Mouse (Mus musculus): Measurements from ENCODE around the gene Gm3776. TPM values are rescaled to one million over a fixed set of nuclear protein-coding genes. Genes with fewer than 3 reads are reported as not detected.
"Not testable (repeated sequence)": the region's sequence is repeated elsewhere in the genome, so short reads cannot be mapped to it uniquely, and the experiment has no call there.

Gene Gm3776
- polyA plus RNA-seq, 1 experiment from 2014 or later = not detected

DNA sequence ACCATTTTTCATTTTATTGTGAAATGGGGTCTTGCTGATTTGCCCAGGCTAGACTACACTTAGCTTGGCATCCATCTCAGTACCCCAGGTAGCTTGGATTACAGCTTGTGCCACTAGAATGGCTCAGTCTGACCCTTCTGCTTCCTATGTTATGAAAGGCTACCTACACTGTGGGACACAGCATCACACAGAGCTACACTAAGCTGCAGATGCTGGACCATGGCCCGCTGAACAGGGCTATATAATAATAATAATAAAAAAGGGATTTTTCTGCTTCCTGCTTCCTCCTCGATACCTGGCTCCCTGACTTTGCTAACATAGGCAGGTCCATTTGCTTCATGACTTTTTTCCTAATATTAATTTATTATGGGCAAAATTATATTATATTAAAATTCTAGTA lies 32.5 kb upstream of the Gm3776 start:
- 91% methylated on average over 2 of the region's 2 CpGs for WGBS
- Histone ChIP-seq H3K27ac (ENCODE audit: low read depth, low read length) (no peak overlapping the region), H3K9me3 (ENCODE audit: control insufficient read depth, low read length) (no peaks in the 10 kb centered on the region), H3K27me3 (ENCODE audit: control insufficient read depth, insufficient read depth, low read length) (no peaks in the 10 kb centered on the region), H3K4me1 (ENCODE audit: control insufficient read depth, insufficient read depth, low read length) (no peaks in the 10 kb centered on the region), H3K4me2 (ENCODE audit: low read depth, low read length) (no peak overlapping the region), H3K36me3 (ENCODE audit: control insufficient read depth, insufficient read depth, low read length) (no peaks in the 10 kb centered on the region), H3K9ac (replicated peaks; ENCODE audit: low read depth, low read length) (no peak overlapping the region), H3K4me3 (ENCODE audit: low read depth, low read length) (no peak overlapping the region)
- no peak for ATAC-seq (ENCODE audit: low read depth)

DNA sequence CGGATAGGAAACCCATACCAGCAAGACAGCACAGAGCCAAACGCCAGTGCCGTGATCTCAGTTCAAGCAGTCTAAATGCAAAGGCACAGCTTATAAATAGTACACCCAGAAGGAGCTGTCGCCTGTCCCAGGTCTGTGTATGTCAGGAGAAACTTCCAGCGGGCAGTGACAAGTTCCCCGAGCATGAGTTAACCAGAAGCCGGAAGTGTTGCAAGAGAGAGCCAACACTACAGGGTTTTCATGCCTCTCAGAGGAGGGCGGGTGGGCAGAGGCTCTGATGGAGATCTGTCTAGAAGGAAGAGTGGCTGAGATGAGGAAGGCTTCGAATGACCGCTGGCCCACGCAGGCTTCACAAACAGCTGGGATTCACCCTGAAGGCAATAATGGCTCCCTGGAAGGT lies 31.6 kb upstream of the Gm3776 start:
- Histone ChIP-seq H3K4me2 (ENCODE audit: low read depth, low read length) (no peak overlapping the region), H3K4me3 (ENCODE audit: low read depth, low read length) (no peak overlapping the region), H3K9me3 (ENCODE audit: control insufficient read depth, low read length) (no peaks in the 10 kb centered on the region), H3K36me3 (ENCODE audit: control insufficient read depth, insufficient read depth, low read length) (no peaks in the 10 kb centered on the region), H3K4me1 (ENCODE audit: control insufficient read depth, insufficient read depth, low read length) (no peaks in the 10 kb centered on the region), H3K27ac (ENCODE audit: low read depth, low read length) (no peak overlapping the region), H3K27me3 (ENCODE audit: control insufficient read depth, insufficient read depth, low read length) (no peaks in the 10 kb centered on the region), H3K9ac (replicated peaks; ENCODE audit: low read depth, low read length) (no peak overlapping the region)
- no peak for ATAC-seq (ENCODE audit: low read depth)
- 87% methylated on average over 11 of the region's 11 CpGs for WGBS

DNA sequence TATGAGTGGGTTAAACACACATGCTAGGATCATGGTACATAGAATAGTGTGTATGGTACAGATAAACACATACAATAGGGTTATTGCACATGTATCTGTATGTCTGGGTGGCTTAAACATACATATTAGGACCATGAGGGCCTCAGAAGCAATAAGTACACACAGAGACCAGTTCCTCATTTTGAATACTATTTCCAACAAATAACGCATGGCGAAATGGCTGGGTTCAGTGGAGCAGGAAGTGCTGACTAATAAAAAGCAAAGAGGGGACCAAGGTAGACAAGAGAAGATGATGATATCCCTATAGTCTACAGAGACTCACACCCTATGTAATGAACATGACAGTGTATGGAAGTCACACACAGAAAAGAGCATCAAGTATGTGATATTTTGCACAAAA lies 28.8 kb upstream of the Gm3776 start:
- WGBS = 97% methylated on average over 2 of the region's 2 CpGs
- H3K4me1 ChIP-seq (ENCODE audit: control insufficient read depth, insufficient read depth, low read length) = no peaks in the 10 kb centered on the region
- no peak overlapping the region for H3K9ac ChIP-seq (replicated peaks; ENCODE audit: low read depth, low read length)
- no peaks in the 10 kb centered on the region for H3K36me3 ChIP-seq (ENCODE audit: control insufficient read depth, insufficient read depth, low read length)
- H3K27me3 ChIP-seq (ENCODE audit: control insufficient read depth, insufficient read depth, low read length) = no peaks in the 10 kb centered on the region
- no peaks in the 10 kb centered on the region for H3K9me3 ChIP-seq (ENCODE audit: control insufficient read depth, low read length)
- H3K4me3 ChIP-seq (ENCODE audit: low read depth, low read length) = no peak overlapping the region
- no peak overlapping the region for H3K4me2 ChIP-seq (ENCODE audit: low read depth, low read length)
- no peak for ATAC-seq (ENCODE audit: low read depth)
- H3K27ac ChIP-seq (ENCODE audit: low read depth, low read length) = no peak overlapping the region

DNA sequence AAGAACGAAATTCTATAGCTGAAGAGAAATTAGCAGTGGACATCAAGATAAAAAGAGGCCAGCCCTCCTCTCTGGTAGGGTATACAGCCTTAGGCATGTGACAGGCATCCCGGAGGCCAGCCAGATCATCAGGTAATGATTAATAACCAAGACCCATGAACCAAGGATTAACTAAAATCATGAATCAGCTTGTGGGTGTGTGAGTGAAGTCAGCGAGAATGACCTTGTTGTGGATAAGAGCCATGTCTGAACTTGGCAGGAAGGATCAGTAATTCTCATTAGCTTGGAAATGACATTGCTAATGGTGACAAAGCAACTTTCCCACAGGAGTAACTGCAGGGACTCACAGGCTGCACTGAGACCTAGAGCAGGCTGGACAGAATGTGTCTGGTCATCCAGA lies 27.3 kb upstream of the Gm3776 start:
- not testable (repeated sequence) for H3K4me2 ChIP-seq (ENCODE audit: low read depth, low read length); H3K4me3 ChIP-seq (ENCODE audit: low read depth, low read length); H3K27me3 ChIP-seq (ENCODE audit: control insufficient read depth, insufficient read depth, low read length); H3K36me3 ChIP-seq (ENCODE audit: control insufficient read depth, insufficient read depth, low read length); H3K4me1 ChIP-seq (ENCODE audit: control insufficient read depth, insufficient read depth, low read length); ATAC-seq (ENCODE audit: low read depth); H3K9ac ChIP-seq (replicated peaks; ENCODE audit: low read depth, low read length); H3K27ac ChIP-seq (ENCODE audit: low read depth, low read length); H3K9me3 ChIP-seq (ENCODE audit: control insufficient read depth, low read length)
- WGBS = 61% methylated on average over 3 of the region's 3 CpGs

DNA sequence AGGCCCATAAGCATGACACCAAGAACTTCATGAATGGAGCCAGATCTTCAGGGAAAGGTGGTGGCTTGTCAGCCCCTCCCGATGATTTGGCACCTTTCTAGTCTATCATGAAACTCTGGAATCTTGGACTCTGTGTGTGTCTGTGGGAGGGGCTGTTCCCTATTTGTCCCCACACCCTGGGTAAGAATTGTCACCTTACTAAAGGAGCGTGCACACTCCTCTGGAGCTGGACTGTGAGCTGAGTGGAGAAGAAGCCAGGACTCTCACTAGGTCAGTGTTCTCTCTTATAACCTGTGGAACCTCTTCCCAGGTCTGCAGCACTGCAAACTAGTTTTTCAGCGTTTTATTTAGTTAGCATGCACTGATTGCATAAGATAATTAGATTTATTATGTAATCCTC lies 26.5 kb upstream of the Gm3776 start, which contains the start of gene Gsta1:
Gene Gsta1, plus strand, starts transcription at position 196 of the 400 bp plus-strand sequence.
- WGBS = 83% methylated on average over 1 of the region's 3 CpGs

DNA sequence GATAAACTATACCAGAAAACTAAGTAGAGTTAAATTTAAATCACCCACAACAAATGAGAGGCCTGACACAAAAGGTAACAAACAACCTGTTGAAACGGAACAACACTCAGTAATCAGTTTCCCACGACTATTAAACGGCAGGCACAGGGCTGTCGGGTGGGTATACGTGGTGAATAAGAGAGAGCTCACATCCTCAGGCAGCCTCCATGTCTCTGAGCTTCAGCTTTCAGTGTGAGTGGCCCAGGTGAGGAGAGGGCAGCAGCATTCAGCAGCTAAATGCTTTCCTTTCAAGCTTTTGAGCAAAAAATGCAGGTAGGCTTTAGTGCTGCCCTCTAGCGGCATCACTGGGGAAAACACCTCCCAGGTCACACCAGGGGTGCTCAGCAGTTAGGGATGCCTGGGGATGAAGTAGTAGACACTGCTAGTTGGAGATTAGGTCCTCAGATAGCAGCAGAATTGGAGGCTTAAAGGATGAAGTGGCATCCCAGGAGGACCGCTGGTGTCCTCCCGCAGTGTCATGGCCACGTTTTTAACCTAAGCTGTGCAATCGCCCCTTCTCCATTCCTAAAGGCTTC lies 23.7 kb upstream of the Gm3776 start:
- H3K9me3 ChIP-seq (ENCODE audit: control insufficient read depth, low read length); H3K36me3 ChIP-seq (ENCODE audit: control insufficient read depth, insufficient read depth, low read length); H3K4me2 ChIP-seq (ENCODE audit: low read depth, low read length); H3K27me3 ChIP-seq (ENCODE audit: control insufficient read depth, insufficient read depth, low read length); H3K4me3 ChIP-seq (ENCODE audit: low read depth, low read length); H3K4me1 ChIP-seq (ENCODE audit: control insufficient read depth, insufficient read depth, low read length); H3K27ac ChIP-seq (ENCODE audit: low read depth, low read length); H3K9ac ChIP-seq (replicated peaks; ENCODE audit: low read depth, low read length); ATAC-seq (ENCODE audit: low read depth): not testable (repeated sequence)
- no CpG with 5 or more reads among the region's 10 CpGs for WGBS

More for the DNA sequence above, 26.5 kb upstream of the Gm3776 start, which contains the start of gene Gsta1:
- not testable (repeated sequence) for ATAC-seq (ENCODE audit: low read depth); H3K36me3 ChIP-seq (ENCODE audit: control insufficient read depth, insufficient read depth, low read length); H3K27ac ChIP-seq (ENCODE audit: low read depth, low read length); H3K4me2 ChIP-seq (ENCODE audit: low read depth, low read length); H3K27me3 ChIP-seq (ENCODE audit: control insufficient read depth, insufficient read depth, low read length); H3K9me3 ChIP-seq (ENCODE audit: control insufficient read depth, low read length); H3K4me1 ChIP-seq (ENCODE audit: control insufficient read depth, insufficient read depth, low read length); H3K4me3 ChIP-seq (ENCODE audit: low read depth, low read length); H3K9ac ChIP-seq (replicated peaks; ENCODE audit: low read depth, low read length)

DNA sequence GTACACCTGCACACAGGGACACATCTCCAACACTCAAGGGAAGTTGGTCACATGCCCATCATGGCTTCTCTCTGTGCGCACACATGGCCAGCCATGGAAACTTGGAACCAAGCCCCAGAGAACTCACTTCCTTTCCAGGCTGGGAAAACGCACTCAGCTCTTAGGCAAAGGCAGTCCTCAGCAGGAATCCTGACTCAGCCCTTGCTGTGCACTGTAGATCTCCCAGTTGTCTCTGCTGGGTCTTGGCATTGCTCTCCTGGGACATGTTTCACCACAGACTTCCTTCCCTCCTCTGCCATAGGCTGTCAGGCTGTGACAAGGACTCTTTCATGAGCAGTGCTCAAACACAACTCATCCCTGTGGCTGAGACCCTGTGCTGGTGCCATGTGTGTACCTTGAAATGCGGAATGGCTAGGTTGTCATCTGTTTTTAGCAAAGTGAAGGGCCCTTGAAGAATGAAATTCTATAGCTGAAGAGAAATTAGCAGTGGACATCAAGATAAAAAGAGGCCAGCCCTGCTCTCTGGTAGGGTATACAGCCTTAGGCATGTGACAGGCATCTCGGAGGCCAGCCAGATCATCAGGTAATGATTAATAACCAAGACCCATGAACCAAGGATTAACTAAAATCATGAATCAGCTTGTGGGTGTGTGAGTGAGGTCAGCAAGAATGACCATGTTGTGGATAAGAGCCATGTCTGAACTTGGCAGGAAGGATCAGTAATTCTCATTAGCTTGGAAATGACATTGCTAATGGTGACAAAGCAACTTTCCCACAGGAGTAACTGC lies 1.1 kb upstream of the Gm3776 start:
- not testable (repeated sequence) for H3K4me3 ChIP-seq (ENCODE audit: low read depth, low read length); H3K4me1 ChIP-seq (ENCODE audit: control insufficient read depth, insufficient read depth, low read length); H3K27ac ChIP-seq (ENCODE audit: low read depth, low read length); H3K4me2 ChIP-seq (ENCODE audit: low read depth, low read length); ATAC-seq (ENCODE audit: low read depth); H3K36me3 ChIP-seq (ENCODE audit: control insufficient read depth, insufficient read depth, low read length); H3K9ac ChIP-seq (replicated peaks; ENCODE audit: low read depth, low read length); H3K9me3 ChIP-seq (ENCODE audit: control insufficient read depth, low read length); H3K27me3 ChIP-seq (ENCODE audit: control insufficient read depth, insufficient read depth, low read length)
- 83% methylated on average over 4 of the region's 4 CpGs for WGBS

DNA sequence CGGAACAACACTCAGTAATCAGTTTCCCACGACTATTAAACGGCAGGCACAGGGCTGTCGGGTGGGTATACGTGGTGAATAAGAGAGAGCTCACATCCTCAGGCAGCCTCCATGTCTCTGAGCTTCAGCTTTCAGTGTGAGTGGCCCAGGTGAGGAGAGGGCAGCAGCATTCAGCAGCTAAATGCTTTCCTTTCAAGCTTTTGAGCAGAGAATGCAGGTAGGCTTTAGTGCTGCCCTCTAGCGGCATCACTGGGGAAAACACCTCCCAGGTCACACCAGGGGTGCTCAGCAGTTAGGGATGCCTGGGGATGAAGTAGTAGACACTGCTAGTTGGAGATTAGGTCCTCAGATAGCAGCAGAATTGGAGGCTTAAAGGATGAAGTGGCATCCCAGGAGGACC lies 2.8 kb downstream of the Gm3776 start:
- H3K9ac ChIP-seq (replicated peaks; ENCODE audit: low read depth, low read length); H3K27me3 ChIP-seq (ENCODE audit: control insufficient read depth, insufficient read depth, low read length); H3K9me3 ChIP-seq (ENCODE audit: control insufficient read depth, low read length); H3K36me3 ChIP-seq (ENCODE audit: control insufficient read depth, insufficient read depth, low read length); H3K27ac ChIP-seq (ENCODE audit: low read depth, low read length); H3K4me1 ChIP-seq (ENCODE audit: control insufficient read depth, insufficient read depth, low read length); H3K4me2 ChIP-seq (ENCODE audit: low read depth, low read length); H3K4me3 ChIP-seq (ENCODE audit: low read depth, low read length): not testable (repeated sequence)
- 5% methylated on average over 1 of the region's 6 CpGs for WGBS
- peak; percentile 72; the same call in 1 of the 2 replicates for ATAC-seq (ENCODE audit: low read depth)

DNA sequence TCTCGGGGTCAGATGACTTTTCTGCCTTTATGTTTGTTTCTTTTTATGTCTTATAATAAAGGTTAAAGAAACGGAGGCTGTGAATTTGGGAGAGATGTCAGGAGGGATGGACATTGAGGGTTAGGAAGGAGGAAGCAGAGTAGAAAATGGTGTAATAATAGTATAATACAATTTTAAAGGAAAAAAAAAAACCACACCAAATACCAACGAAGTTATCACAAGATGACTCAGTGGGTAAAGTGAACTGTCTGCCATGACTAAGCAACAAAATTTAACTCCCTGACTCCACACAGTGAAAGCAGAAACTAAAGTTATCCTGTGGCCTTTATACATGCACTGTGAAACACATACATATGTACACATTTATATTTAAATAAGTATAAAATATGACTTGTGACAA lies 14.0 kb downstream of the Gm3776 start:
- H3K36me3 ChIP-seq (ENCODE audit: control insufficient read depth, insufficient read depth, low read length); H3K4me1 ChIP-seq (ENCODE audit: control insufficient read depth, insufficient read depth, low read length); H3K4me2 ChIP-seq (ENCODE audit: low read depth, low read length); H3K4me3 ChIP-seq (ENCODE audit: low read depth, low read length); H3K27me3 ChIP-seq (ENCODE audit: control insufficient read depth, insufficient read depth, low read length); H3K27ac ChIP-seq (ENCODE audit: low read depth, low read length); ATAC-seq (ENCODE audit: low read depth); H3K9me3 ChIP-seq (ENCODE audit: control insufficient read depth, low read length); H3K9ac ChIP-seq (replicated peaks; ENCODE audit: low read depth, low read length): not testable (repeated sequence)
- 96% methylated on average over 3 of the region's 3 CpGs for WGBS
